Mouse (Mus musculus) urinary bladder, postnatal 25 days (tissue): ENCODE data around the gene Mmp12.
"Not testable (repeated sequence)": the region's sequence is repeated elsewhere in the genome, so short reads cannot be mapped to it uniquely, and the experiment has no call there.

Experiments
- DNase-seq: peaks from one replicate; pipeline ENCODE4 v3.0.0; 2022; ENCODE audit warnings: low spot score

Gene Mmp12

DNA sequence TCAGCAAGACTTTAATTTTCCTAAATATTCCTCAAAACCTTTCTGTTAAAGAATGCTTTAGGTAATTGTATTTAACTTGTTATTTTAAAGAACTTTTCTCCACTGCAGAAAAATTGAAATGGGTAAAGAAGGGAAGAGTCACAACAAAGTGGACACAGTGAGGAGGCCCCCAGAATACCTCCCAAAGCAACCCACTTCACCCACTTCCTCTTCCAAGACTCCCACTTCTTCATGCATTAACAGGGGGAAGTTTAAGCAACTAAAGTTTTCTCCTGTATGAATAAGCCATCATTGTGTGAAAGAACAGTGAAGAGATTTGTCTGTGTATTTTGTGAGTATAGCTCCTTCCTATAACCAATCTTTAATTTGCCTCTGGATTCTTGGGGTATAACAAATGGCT lies at the start of gene Mmp12:
Mmp12 (plus strand) TSS at position 275 of the 400 bp plus-strand sequence.
- no peak for DNase-seq

DNA sequence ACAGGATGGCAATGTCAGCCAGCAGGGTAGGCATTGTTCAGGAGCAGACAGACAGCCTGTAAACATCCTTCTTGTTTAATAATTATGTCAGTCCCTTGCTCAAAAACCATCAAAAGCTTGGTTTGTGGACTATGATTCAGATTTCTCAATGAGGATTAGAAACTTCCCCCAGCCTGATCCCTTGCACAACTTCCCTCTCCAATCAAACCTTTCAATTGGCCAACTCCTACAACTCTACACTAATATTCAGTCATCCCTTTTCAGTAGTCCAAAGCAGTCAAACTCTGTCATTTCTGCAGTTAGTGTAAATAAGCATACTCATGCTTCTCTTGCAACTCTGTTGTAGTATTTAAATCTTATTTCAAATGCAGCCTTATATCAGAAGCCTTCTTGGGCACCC lies 12.3 kb upstream of the Mmp12 start:
- no peak for DNase-seq

DNA sequence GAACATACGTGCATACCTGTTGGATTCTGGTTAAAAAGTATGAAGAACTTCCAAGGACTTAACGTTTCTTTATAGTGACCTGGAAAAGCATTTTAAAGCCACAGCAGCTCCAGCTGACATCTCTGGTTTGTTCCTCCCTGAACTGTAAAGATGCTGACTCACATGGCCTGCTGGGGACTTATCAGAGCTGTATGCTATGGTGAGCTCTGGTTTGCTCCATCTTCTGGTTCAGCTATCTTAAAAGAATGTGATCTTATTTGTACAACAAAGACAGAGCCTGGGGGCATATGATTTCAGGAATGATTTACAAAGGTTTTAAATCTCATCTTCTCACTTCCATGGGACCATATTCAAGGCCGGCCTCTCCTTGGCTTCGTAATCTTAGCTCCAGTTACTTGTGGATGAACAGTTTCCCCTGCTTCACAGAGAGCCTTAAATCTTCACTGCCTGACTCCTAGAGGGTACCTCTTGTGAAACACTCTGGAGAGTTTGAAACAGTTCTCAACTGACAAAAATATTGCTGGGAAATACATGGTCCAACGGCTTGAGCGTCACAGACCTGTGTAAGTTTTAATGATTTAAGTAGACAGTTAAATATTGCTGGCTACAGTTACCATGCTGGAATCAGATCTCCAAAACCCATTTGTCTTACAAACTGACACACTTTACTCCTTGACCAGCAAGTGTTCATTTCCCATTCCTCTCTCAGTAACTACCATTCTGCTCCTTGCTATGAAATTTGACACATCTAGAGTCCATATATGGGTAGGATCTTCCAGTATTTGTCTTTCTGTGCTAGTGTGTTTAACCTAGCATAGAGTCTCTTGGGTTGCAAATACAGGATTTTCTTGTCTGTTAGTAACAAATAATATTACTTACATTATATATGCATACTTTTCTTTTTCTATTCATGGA lies 8.2 kb upstream of the Mmp12 start:
- no peak for DNase-seq

DNA sequence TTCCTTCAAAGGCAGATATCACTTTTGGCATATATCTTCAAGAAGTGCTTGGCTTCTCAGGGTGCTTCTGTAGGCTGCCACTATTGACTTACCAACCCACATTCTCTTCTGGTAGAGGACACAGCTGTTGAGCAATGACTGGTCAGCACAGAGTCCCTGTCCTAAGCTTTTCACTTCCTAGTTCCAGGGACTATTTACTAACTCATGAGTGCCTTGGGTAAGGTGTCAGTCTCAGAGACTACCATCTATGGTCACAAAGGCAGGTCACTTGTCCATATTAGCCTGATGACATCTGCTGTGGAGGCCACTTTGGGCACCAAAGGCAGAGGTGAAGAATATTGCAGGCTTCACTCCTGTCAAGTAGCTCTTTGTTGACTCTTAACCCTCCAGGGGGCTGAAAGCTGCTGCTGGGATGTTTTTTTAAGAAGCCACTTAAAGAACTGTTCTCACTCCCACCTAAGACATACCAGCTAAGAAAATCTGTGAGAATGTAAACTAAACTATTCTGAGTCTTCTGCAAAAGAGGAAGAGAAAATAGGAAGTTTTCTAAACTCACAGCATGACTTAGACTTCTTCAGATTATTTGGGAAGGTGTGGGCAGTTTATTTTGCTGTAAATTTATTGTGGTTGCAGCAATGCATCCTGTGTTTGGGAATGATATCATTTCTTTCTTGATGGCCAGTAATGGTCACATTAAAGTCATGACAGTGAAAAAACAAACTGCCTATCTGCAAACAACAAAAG lies 7.3 kb upstream of the Mmp12 start:
- no peak for DNase-seq

DNA sequence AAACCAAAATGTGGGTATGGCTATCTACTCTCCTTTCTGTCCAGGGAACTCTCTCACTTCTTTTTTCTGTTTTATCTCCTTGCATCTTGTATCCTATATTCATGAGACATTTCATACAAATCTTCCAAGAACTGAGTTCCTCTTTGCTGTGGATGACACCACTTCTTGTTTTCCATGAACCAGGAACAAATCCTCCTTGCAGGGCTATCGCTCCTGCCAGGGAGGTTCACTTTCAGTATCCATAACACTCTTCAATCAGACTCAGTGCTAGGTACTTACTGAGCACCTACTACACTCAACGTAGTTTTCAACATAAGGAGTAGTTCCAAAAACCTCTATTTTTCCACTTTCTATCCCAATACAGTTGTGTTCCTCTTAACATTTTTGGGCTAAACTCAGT lies 1.3 kb downstream of the Mmp12 start:
- DNase-seq, result no peak

DNA sequence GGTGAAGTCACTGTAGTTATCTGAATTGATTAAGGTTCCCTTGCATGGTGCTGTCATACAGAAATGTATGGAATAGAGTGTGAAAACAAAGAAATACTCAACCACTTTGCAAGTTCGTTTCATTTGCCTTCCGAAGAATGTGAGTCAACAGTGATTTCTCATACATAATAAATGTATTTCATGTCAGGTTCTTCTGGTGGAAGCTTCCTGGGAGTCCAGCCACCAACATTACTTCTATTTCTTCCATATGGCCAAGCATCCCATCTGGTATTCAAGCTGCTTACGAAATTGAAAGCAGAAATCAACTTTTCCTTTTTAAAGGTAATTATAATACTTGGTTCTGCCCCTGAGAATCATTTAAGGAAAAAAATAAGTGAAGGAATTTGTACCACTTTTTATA lies 10.4 kb downstream of the Mmp12 start:
- no peak for DNase-seq

DNA sequence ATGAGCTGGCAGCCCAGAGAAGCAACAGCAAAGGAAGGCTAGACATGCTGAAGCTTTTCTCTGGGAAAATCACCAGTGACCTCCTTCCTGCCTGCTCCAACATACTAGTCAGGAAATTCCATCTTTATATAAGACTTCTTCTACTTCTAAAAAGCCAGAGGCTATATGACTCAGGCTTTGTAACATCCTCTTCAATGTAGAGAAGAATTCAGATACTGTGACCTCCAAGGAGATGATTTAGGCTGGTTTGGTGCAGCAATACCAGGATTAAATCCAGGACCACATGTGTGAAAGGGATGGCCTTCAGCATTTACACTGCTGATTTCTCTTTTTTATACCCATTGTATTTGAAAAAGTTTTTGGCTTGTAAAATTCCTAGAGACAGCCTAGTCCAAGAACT lies 43.8 kb downstream of the Mmp12 start, which contains the start of gene Mmp1b:
Mmp1b (minus strand) TSS at position 101 of the 400 bp plus-strand sequence.
- DNase-seq, result no peak

DNA sequence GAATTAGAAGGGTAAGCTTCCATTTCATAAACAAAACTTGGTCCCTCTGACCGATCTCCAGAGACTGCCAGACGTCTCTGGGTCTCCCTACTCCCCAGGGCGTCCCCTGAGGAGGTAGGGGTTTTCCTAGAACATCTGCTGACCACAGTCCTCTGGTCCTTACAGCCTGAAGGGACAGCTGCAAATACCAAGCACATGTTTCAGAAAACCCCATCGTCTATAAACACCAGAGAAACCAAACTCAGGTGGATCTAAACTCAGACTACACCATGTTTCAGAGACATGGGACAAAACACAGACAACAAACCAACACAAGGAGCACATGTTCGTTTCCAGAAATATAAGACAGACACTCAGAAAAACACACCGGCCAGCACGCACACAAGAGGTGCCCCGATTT lies 52.4 kb downstream of the Mmp12 start:
- DNase-seq, result not testable (repeated sequence)
